In the genomic region with DNA sequence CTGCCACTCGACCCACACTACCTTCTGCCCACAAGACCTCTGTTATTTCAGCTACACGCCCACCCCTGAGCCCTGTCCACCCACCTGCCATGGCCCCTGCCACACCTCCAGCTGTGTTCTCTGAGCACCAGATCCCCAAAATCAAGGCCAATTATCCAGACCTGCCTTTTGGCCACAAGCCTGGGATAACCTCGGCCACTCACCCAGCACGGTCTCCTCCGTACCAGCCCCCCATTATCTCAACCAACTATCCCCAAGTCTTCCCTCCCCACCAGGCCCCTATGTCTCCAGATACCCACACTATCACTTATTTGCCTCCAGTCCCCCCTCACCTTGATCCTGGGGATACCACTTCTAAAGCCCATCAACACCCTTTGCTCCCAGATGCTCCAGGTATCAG, we compare ENCODE assay signal across 9 mouse cellular contexts. TPM values are rescaled to one million over a fixed set of nuclear protein-coding genes. Genes with fewer than 3 reads are reported as not detected.
DNase-seq lines count a peak whose midpoint lies in the region; ATAC-seq and TF ChIP-seq lines count a peak whose summit lies in the region.
"Had no signal": no experiment of that assay in that cellular context is flagged by ENCODE, and none has a peak within 500 bp of the region (broad histone marks: within the 10 kb centered on the region; RNA-seq: fewer than 3 reads in every experiment).

No protein-coding gene starts in this region.

- no peak for ATAC-seq in kidney, embryonic 14.5 days (ENCODE audit: low FRiP score, low TSS enrichment)
- ATAC-seq in embryonic facial prominence, embryonic 12.5 days (ENCODE audit: insufficient number of reproducible peaks, insufficient read depth, low FRiP score, low TSS enrichment), result no peak
- ATAC-seq in limb, embryonic 14.5 days (ENCODE audit: low FRiP score, low read depth), result no peak
- no peak for ATAC-seq in inflammation-experienced regulatory T-cells, adult 6 months

- no peaks in the 10 kb centered on the region for H3K36me3 ChIP-seq in kidney, embryonic 14.5 days (ENCODE audit: control insufficient read depth, insufficient read depth, low read length)
- no peaks in the 10 kb centered on the region for H3K36me3 ChIP-seq in embryonic facial prominence, embryonic 12.5 days
- H3K36me3 ChIP-seq in limb, embryonic 14.5 days (ENCODE audit: control insufficient read depth, insufficient read depth, low read length), result no peaks in the 10 kb centered on the region
- H3K36me3 ChIP-seq: G1E had no signal

- no peak for TF ChIP-seq POLR2A in embryonic fibroblast, embryonic 13.5 days (IDR thresholded peaks at IDR 0.05; ENCODE audit: low read depth, low read length)
- TF ChIP-seq POLR2A in limb, embryonic 14.5 days (IDR thresholded peaks at IDR 0.05; ENCODE audit: borderline replicate concordance, extremely low read depth, insufficient read depth, insufficient read length), result no peak

- peak overlapping the region; percentile 46 for H3K4me3 ChIP-seq in kidney, embryonic 14.5 days (ENCODE audit: low read length)
- H3K4me3 ChIP-seq in embryonic facial prominence, embryonic 12.5 days, result peak overlapping the region; percentile 59
- peak overlapping the region; percentile 41 for H3K4me3 ChIP-seq in embryonic fibroblast, embryonic 13.5 days (ENCODE audit: insufficient read depth, low read length)
- peak overlapping the region; percentile 64 for H3K4me3 ChIP-seq in limb, embryonic 14.5 days (replicated peaks; ENCODE audit: low read length)

- no peak overlapping the region for H3K9ac ChIP-seq in kidney, embryonic 14.5 days (ENCODE audit: low read depth, low read length)
- H3K9ac ChIP-seq in embryonic facial prominence, embryonic 12.5 days, result 0 out of 2 replicates have a peak overlapping the region, but pooled peaks have one; percentile 81
- peak overlapping the region; percentile 18; the same call in 1 of the 2 replicates for H3K9ac ChIP-seq in limb, embryonic 14.5 days (ENCODE audit: low read depth, low read length, severe bottlenecking)

- H3K4me1 ChIP-seq in kidney, embryonic 14.5 days (ENCODE audit: control insufficient read depth, insufficient read depth, low read length), result peaks cover 47% of the 10 kb centered on the region
- H3K4me1 ChIP-seq in embryonic facial prominence, embryonic 12.5 days, result peaks cover 52% of the 10 kb centered on the region
- H3K4me1 ChIP-seq in embryonic fibroblast, embryonic 13.5 days (ENCODE audit: control insufficient read depth, insufficient read depth, low read length), result peaks cover 18% of the 10 kb centered on the region
- H3K4me1 ChIP-seq in limb, embryonic 14.5 days (ENCODE audit: control insufficient read depth, insufficient read depth, low read length), result peaks cover 44% of the 10 kb centered on the region

- H3K4me2 ChIP-seq in kidney, embryonic 14.5 days (replicated peaks; ENCODE audit: low read depth, low read length), result peak overlapping the region; percentile 52
- H3K4me2 ChIP-seq in embryonic facial prominence, embryonic 12.5 days (replicated peaks), result peak overlapping the region; percentile 86
- H3K4me2 ChIP-seq in limb, embryonic 14.5 days (replicated peaks; ENCODE audit: low read depth, low read length, severe bottlenecking), result peak overlapping the region; percentile 94

- no peak for TF ChIP-seq CTCF in embryonic fibroblast, embryonic 13.5 days (IDR thresholded peaks at IDR 0.05; ENCODE audit: borderline replicate concordance, insufficient read depth, low read length)

- no peak for DNase-seq in kidney, adult 9 months
- DNase-seq in limb, embryonic 14.5 days (ENCODE audit: low spot score), result no peak
- DNase-seq in cerebellum, adult 11 months, result no peak

- H3K9me3 ChIP-seq in kidney, embryonic 14.5 days (ENCODE audit: control insufficient read depth, low read length), result no peaks in the 10 kb centered on the region
- H3K9me3 ChIP-seq in embryonic facial prominence, embryonic 12.5 days, result no peaks in the 10 kb centered on the region
- no peaks in the 10 kb centered on the region for H3K9me3 ChIP-seq in limb, embryonic 14.5 days (ENCODE audit: control insufficient read depth, low read length)
- H3K9me3 ChIP-seq: G1E had no signal

- WGBS in kidney, embryonic 14.5 days, result 78% methylated on average over 5 of the region's 5 CpGs
- 81% methylated on average over 5 of the region's 5 CpGs for WGBS in embryonic facial prominence, embryonic 12.5 days
- 62% methylated on average over 5 of the region's 5 CpGs for WGBS in limb, embryonic 14.5 days

- no peak overlapping the region for H3K27ac ChIP-seq in kidney, embryonic 14.5 days (ENCODE audit: low read depth, low read length)
- peak overlapping the region; percentile 97 for H3K27ac ChIP-seq in embryonic facial prominence, embryonic 12.5 days
- no peak overlapping the region for H3K27ac ChIP-seq in embryonic fibroblast, embryonic 13.5 days (ENCODE audit: insufficient read depth, low read length)
- peak overlapping the region; percentile 96; the same call in 1 of the 2 replicates for H3K27ac ChIP-seq in limb, embryonic 14.5 days (replicated peaks; ENCODE audit: low read depth, low read length)
- H3K27ac ChIP-seq: macrophage had no signal

- H3K27me3 ChIP-seq in kidney, embryonic 14.5 days (ENCODE audit: control insufficient read depth, insufficient read depth, low read length), result peaks cover 9% of the 10 kb centered on the region
- peaks cover 10% of the 10 kb centered on the region for H3K27me3 ChIP-seq in embryonic facial prominence, embryonic 12.5 days
- H3K27me3 ChIP-seq in limb, embryonic 14.5 days (ENCODE audit: control insufficient read depth, insufficient read depth, low read length), result no peaks in the 10 kb centered on the region

RNA-seq across cellular contexts. Expression of a gene that starts 1.6 kb away (rescaled TPM):
- 44.2 and 57.9 TPM in 2 replicates for polyA plus RNA-seq in kidney, embryonic 14.5 days (2014; fragmentation: Nextera tagmentation; extraction: Ambion mirVana)
- 54.4 and 64.3 TPM in 2 replicates for polyA plus RNA-seq in embryonic facial prominence, embryonic 12.5 days (2016; fragmentation: Nextera tagmentation; extraction: Ambion mirVana)
- polyA plus RNA-seq in embryonic fibroblast, embryonic 13.5 days (2011; ENCODE audit: insufficient read length, low read depth, missing spikeins), result 202 and 292 TPM in 2 replicates
- polyA plus RNA-seq in limb, embryonic 14.5 days (2012; rRNA removed), result 97.5 and 115 TPM in 2 replicates
- polyA plus RNA-seq in limb, embryonic 14.5 days (2014; fragmentation: Nextera tagmentation; extraction: Ambion mirVana), result 123 and 127 TPM in 2 replicates
- not detected for polyA plus RNA-seq in inflammation-experienced regulatory T-cells, adult 6 months (2017; shearing (Covaris generic))
- polyA plus RNA-seq: G1E, macrophage had no signal

RNA-seq across cellular contexts. Expression of a gene that starts 15.8 kb away (rescaled TPM):
- polyA plus RNA-seq in kidney, embryonic 14.5 days (2014; fragmentation: Nextera tagmentation; extraction: Ambion mirVana), result 1.2 and 1.7 TPM in 2 replicates
- 2.9 and 3.7 TPM in 2 replicates for polyA plus RNA-seq in embryonic facial prominence, embryonic 12.5 days (2016; fragmentation: Nextera tagmentation; extraction: Ambion mirVana)
- polyA plus RNA-seq in embryonic fibroblast, embryonic 13.5 days (2011; ENCODE audit: insufficient read length, low read depth, missing spikeins), result 6.0 and 7.2 TPM in 2 replicates
- polyA plus RNA-seq in limb, embryonic 14.5 days (2012; rRNA removed), result 0.96 and 1.4 TPM in 2 replicates
- 1.8 and 2.1 TPM in 2 replicates for polyA plus RNA-seq in limb, embryonic 14.5 days (2014; fragmentation: Nextera tagmentation; extraction: Ambion mirVana)
- not detected for polyA plus RNA-seq in inflammation-experienced regulatory T-cells, adult 6 months (2017; shearing (Covaris generic))
- polyA plus RNA-seq: G1E had no signal

RNA-seq across cellular contexts. Expression of a gene that starts 18.9 kb away (rescaled TPM):
- 114 and 115 TPM in 2 replicates for polyA plus RNA-seq in kidney, embryonic 14.5 days (2014; fragmentation: Nextera tagmentation; extraction: Ambion mirVana)
- polyA plus RNA-seq in embryonic facial prominence, embryonic 12.5 days (2016; fragmentation: Nextera tagmentation; extraction: Ambion mirVana), result 67.3 and 73.4 TPM in 2 replicates
- 94.1 and 96.4 TPM in 2 replicates for polyA plus RNA-seq in embryonic fibroblast, embryonic 13.5 days (2011; ENCODE audit: insufficient read length, low read depth, missing spikeins)
- 121 and 130 TPM in 2 replicates for polyA plus RNA-seq in limb, embryonic 14.5 days (2012; rRNA removed)
- polyA plus RNA-seq in limb, embryonic 14.5 days (2014; fragmentation: Nextera tagmentation; extraction: Ambion mirVana), result 129 and 144 TPM in 2 replicates
- polyA plus RNA-seq in inflammation-experienced regulatory T-cells, adult 6 months (2017; shearing (Covaris generic)), result 10 to 100 TPM; 45.7 to 65.4 (median 46.2) TPM

RNA-seq across cellular contexts. Expression of a gene that starts 19.2 kb away (rescaled TPM):
- polyA plus RNA-seq in kidney, embryonic 14.5 days (2014; fragmentation: Nextera tagmentation; extraction: Ambion mirVana), result 2.5 and 4.8 TPM in 2 replicates
- polyA plus RNA-seq in embryonic facial prominence, embryonic 12.5 days (2016; fragmentation: Nextera tagmentation; extraction: Ambion mirVana), result 1.8 and 2.4 TPM in 2 replicates
- 60.2 and 82.9 TPM in 2 replicates for polyA plus RNA-seq in embryonic fibroblast, embryonic 13.5 days (2011; ENCODE audit: insufficient read length, low read depth, missing spikeins)
- polyA plus RNA-seq in limb, embryonic 14.5 days (2012; rRNA removed), result 4.9 and 6.1 TPM in 2 replicates
- 2.5 and 2.6 TPM in 2 replicates for polyA plus RNA-seq in limb, embryonic 14.5 days (2014; fragmentation: Nextera tagmentation; extraction: Ambion mirVana)
- polyA plus RNA-seq in inflammation-experienced regulatory T-cells, adult 6 months (2017; shearing (Covaris generic)), result under 1 TPM in 1 of 3 experiments, not detected in 2; 0.19 TPM

RNA-seq across cellular contexts. Expression of a gene that starts 28.3 kb away (rescaled TPM):
- polyA plus RNA-seq in kidney, embryonic 14.5 days (2014; fragmentation: Nextera tagmentation; extraction: Ambion mirVana), result 43.3 and 57.5 TPM in 2 replicates
- polyA plus RNA-seq in embryonic facial prominence, embryonic 12.5 days (2016; fragmentation: Nextera tagmentation; extraction: Ambion mirVana), result 38.4 and 45.4 TPM in 2 replicates
- polyA plus RNA-seq in embryonic fibroblast, embryonic 13.5 days (2011; ENCODE audit: insufficient read length, low read depth, missing spikeins), result 12.9 and 14.5 TPM in 2 replicates
- polyA plus RNA-seq in limb, embryonic 14.5 days (2012; rRNA removed), result 30.2 TPM in 2 replicates
- polyA plus RNA-seq in limb, embryonic 14.5 days (2014; fragmentation: Nextera tagmentation; extraction: Ambion mirVana), result 38.1 and 38.9 TPM in 2 replicates
- 100 to 1,000 TPM in 2 of 3 experiments, 10 to 100 TPM in 1; 98.2 to 118 (median 109) TPM for polyA plus RNA-seq in inflammation-experienced regulatory T-cells, adult 6 months (2017; shearing (Covaris generic))

Comparison
In these comparisons a context has a peak if more than half of its experiments do, and no peak if none do; other contexts are left out.
1. H3K27ac ChIP-seq: peak in embryonic facial prominence, embryonic 12.5 days (single experiment) and limb, embryonic 14.5 days (single experiment); none in kidney, embryonic 14.5 days (single experiment) and embryonic fibroblast, embryonic 13.5 days (single experiment).
2. RNA of a gene that starts 1.6 kb away (polyA plus RNA-seq): 202 to 292 TPM in embryonic fibroblast, embryonic 13.5 days, 97.5 to 127 TPM in limb, embryonic 14.5 days, 54.4 to 64.3 TPM in embryonic facial prominence, embryonic 12.5 days and 44.2 to 57.9 TPM in kidney, embryonic 14.5 days; not detected in inflammation-experienced regulatory T-cells, adult 6 months; every median in the first group is over 10 times any median in the second.
3. Peak in every context shown above with its lines, with median percentiles within 50 percentile points of each other: H3K4me2 ChIP-seq and H3K4me3 ChIP-seq.